Mouse (Mus musculus) embryonic fibroblast, embryonic 13.5 days (primary cell): ENCODE results near the gene Smarca2.

Source experiments
- CTCF ChIP-seq: IDR thresholded peaks from 2 replicates; pipeline ENCODE4 v1.5.1; 2011; ENCODE audit warnings: mild to moderate bottlenecking, control low read depth, low read length, moderate library complexity, borderline replicate concordance; ENCODE audit not compliant: insufficient read depth
- POLR2A ChIP-seq: IDR thresholded peaks from 2 replicates; pipeline ENCODE4 v1.6.1; 2011; ENCODE audit warnings: low read depth, mild to moderate bottlenecking, control low read depth, low read length, moderate library complexity

DNA sequence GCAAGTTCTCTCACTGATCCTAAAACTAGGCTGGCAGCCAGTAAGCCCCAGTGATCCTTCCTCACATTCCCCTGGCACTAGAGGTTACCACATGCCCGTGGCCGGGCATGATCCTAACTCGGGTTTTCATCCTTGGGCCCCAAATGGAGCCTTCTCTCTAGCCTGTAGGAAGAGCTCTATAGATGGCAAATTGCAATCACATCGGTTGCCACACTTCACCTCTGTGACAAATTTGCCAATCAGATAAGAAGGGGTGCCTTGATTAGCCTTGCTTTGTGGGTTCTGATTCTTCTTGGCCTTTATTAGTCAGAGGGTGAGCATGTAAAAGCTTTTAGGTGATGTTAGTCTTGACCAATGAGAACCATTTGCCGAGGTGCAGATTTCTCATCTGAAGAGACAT lies 35.9 kb upstream of the Smarca2 start:
- TF ChIP-seq CTCF: no peak
- TF ChIP-seq POLR2A: no peak
